Mouse (Mus musculus): ENCODE measurements around the gene Gm136. TPM values are rescaled to one million over a fixed set of nuclear protein-coding genes. Genes with fewer than 3 reads are reported as not detected.

The Gm136 gene
- polyA plus RNA-seq (2015; fragmentation: Nextera tagmentation; extraction: Ambion mirVana) = not detected in 2 replicates

DNA sequence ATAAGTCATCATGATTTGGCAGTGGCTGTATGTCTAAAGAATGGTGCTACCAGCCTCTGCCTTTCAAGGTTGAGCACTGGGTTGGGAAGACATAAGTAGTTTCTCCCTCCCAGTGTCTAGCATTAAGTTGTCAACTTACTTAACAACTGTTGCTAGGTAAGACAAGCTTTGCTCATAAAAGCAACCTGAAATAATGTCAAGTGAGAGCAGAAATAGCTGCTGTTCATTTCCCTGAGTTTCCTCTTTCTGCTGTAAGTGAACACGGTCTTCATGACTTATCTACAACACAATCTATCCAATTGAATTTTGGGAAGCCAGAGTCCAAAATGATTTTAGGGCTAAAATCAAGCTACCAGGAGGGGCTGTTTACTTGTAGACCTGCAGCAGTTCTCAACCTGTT lies at the start of gene Gm136:
Gene Gm136, minus strand, starts transcription at position 101 of the 400 bp plus-strand sequence.
- H3K27me3 ChIP-seq (replicated peaks; ENCODE audit: control insufficient read depth, insufficient read depth, low read length) = no peaks in the 10 kb centered on the region
- no peak within 1 kb of the TSS for H3K4me3 ChIP-seq (ENCODE audit: low read depth, low read length)
- TF ChIP-seq CTCF (IDR thresholded peaks at IDR 0.05; ENCODE audit: low read depth) = no peak
- no peak within 1 kb of the TSS for H3K9ac ChIP-seq (ENCODE audit: low read depth, low read length)
- no peaks in the 10 kb centered on the region for H3K4me1 ChIP-seq (replicated peaks; ENCODE audit: control insufficient read depth, insufficient read depth, low read length)
- no peak within 1 kb of the TSS for H3K4me2 ChIP-seq (replicated peaks; ENCODE audit: low read depth)
- no peaks in the 10 kb centered on the region for H3K9me3 ChIP-seq (ENCODE audit: control insufficient read depth)
- WGBS = 86% methylated on average over 1 of the region's 1 CpGs
- H3K36me3 ChIP-seq (ENCODE audit: control insufficient read depth, insufficient read depth) = no peaks in the 10 kb centered on the region
- H3K27ac ChIP-seq (ENCODE audit: low read depth, low read length) = no peak within 1 kb of the TSS
- ATAC-seq = no peak

DNA sequence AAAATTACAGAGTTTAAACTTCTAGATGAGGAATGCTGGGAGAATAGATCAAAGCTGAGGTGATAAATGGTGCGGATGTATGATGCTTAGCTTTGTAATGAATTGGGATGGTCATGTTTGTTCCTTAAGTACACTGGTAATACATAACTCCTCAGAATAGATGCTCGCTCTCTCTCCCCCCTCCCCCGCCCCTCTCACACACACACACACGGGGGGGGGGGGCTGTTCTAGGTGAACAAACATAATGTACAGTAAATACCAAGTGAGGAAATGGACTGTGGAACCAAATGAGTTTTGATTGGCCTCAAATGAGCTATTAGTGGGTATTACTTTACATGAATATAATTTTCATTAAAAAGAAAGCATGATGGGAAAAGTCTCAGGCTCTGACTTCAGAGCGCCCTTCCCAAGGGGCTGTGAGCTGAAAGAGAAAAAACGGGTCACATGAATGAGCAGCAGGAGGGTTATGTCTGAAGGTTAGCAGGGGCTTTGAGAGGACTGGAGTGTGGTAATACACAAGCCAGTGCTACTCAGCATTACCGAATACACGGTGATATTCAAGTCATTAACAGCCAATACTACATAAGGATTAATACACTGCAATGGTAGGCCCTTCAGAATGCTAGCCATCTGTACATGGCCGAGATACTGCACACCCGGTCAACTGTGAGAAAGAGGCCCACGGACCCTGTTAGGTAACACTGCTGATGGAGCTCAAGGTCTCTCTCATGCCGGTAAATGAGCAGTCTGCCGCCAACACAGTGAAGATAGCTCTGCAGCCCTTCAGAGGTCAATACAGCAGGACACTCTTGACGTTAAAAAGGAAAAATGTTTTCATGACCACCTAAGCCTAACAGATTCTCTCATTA lies 45.3 kb upstream of the Gm136 start:
- WGBS = 82% methylated on average over 14 of the region's 14 CpGs

DNA sequence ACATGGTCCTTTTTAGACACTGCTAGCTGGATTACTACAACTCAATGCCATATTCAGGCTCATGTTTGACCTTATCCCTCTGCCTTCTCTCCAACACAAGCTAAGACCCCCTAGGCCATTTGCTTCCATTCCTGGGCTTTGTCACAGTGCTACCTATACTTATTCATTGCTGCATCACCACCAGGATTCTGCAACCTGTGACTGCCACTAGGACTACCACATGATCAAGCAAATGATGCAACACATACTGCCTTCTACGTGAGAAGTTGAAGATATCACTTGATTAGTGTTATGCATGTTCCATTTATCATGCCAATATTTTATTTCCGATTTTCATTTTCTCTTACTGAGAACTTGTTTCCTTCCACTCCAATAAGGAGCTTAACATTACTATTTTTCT lies 41.9 kb upstream of the Gm136 start:
- WGBS = 74% methylated on average over 2 of the region's 2 CpGs

More for the DNA sequence above, 45.3 kb upstream of the Gm136 start:
- no peak overlapping the region for H3K9ac ChIP-seq (ENCODE audit: low read depth, low read length)
- no peaks in the 10 kb centered on the region for H3K9me3 ChIP-seq (ENCODE audit: control insufficient read depth)
- peaks cover 4% of the 10 kb centered on the region; the same call in 1 of the 2 replicates for H3K4me1 ChIP-seq (replicated peaks; ENCODE audit: control insufficient read depth, insufficient read depth, low read length)
- no peak overlapping the region for H3K4me3 ChIP-seq (ENCODE audit: low read depth, low read length)
- ATAC-seq = no peak
- peaks cover 12% of the 10 kb centered on the region for H3K36me3 ChIP-seq (ENCODE audit: control insufficient read depth, insufficient read depth)
- H3K4me2 ChIP-seq (replicated peaks; ENCODE audit: low read depth) = no peak overlapping the region
- no peak for TF ChIP-seq CTCF (IDR thresholded peaks at IDR 0.05; ENCODE audit: low read depth)
- H3K27ac ChIP-seq (ENCODE audit: low read depth, low read length) = no peak overlapping the region
- no peaks in the 10 kb centered on the region for H3K27me3 ChIP-seq (replicated peaks; ENCODE audit: control insufficient read depth, insufficient read depth, low read length)

DNA sequence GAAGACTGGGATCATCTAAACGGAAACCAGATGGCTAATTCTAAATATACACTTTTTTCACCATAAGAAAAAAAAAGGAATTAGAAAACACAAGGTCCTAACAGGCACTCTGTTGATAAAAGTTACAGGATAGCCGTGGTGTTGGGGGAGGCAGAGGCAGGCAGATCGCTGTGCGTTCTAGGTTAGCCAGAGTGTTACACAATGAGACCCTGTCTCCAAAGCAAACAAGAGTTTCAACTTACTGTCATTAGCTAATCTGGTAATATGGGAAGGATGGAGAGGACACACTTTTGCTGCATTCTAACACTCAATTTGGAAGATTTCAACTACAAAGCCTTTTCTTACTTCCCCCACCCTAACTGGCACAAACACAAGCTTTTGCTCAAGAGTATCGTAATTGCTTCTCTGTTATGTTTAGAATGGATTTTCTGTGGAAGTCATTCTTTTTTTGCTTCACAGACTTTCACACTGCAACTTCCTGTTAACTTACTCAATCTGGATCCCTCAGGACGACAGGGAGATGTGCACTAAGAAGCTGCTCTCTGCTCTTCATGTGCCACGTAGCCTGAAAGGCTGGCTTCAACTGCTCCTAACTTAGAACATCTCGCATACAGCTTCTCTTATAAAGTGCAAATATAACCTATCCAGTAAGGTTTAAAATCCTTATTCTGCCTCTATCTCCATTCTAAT lies 41.4 kb upstream of the Gm136 start:
- no peak for ATAC-seq
- no peaks in the 10 kb centered on the region for H3K9me3 ChIP-seq (ENCODE audit: control insufficient read depth)
- no peaks in the 10 kb centered on the region for H3K36me3 ChIP-seq (ENCODE audit: control insufficient read depth, insufficient read depth)
- no peak overlapping the region for H3K4me3 ChIP-seq (ENCODE audit: low read depth, low read length)
- H3K4me1 ChIP-seq (replicated peaks; ENCODE audit: control insufficient read depth, insufficient read depth, low read length) = peaks cover 4% of the 10 kb centered on the region; the same call in 1 of the 2 replicates
- WGBS = 63% methylated on average over 8 of the region's 8 CpGs
- TF ChIP-seq CTCF (IDR thresholded peaks at IDR 0.05; ENCODE audit: low read depth) = no peak
- no peaks in the 10 kb centered on the region for H3K27me3 ChIP-seq (replicated peaks; ENCODE audit: control insufficient read depth, insufficient read depth, low read length)
- no peak overlapping the region for H3K4me2 ChIP-seq (replicated peaks; ENCODE audit: low read depth)
- no peak overlapping the region for H3K9ac ChIP-seq (ENCODE audit: low read depth, low read length)
- no peak overlapping the region for H3K27ac ChIP-seq (ENCODE audit: low read depth, low read length)

More for the DNA sequence above, 41.9 kb upstream of the Gm136 start:
- H3K4me2 ChIP-seq (replicated peaks; ENCODE audit: low read depth) = no peak overlapping the region
- H3K36me3 ChIP-seq (ENCODE audit: control insufficient read depth, insufficient read depth) = no peaks in the 10 kb centered on the region
- peaks cover 4% of the 10 kb centered on the region; the same call in 1 of the 2 replicates for H3K4me1 ChIP-seq (replicated peaks; ENCODE audit: control insufficient read depth, insufficient read depth, low read length)
- H3K27ac ChIP-seq (ENCODE audit: low read depth, low read length) = no peak overlapping the region
- ATAC-seq = no peak
- no peaks in the 10 kb centered on the region for H3K27me3 ChIP-seq (replicated peaks; ENCODE audit: control insufficient read depth, insufficient read depth, low read length)
- no peaks in the 10 kb centered on the region for H3K9me3 ChIP-seq (ENCODE audit: control insufficient read depth)
- H3K9ac ChIP-seq (ENCODE audit: low read depth, low read length) = no peak overlapping the region
- no peak for TF ChIP-seq CTCF (IDR thresholded peaks at IDR 0.05; ENCODE audit: low read depth)
- H3K4me3 ChIP-seq (ENCODE audit: low read depth, low read length) = no peak overlapping the region

DNA sequence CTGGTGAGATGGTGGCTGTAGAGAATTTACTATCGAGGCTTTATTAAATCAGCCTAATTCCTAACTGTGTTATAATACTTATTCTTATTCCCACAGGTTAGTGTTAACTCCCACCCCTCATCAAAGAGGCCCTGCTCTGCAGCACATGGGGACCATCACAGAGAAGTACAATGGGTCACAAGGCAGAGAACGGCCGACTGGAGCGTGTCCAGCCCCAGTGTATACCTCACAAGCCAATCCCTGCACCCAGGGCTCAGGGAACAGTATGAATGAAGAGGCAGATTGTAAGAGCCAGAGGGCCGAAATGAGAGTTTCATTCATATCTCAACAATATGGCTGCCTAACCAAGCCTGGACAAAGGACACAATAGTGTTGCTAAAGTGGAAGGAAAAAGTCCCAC lies 40.2 kb upstream of the Gm136 start:
- WGBS = 87% methylated on average over 5 of the region's 5 CpGs
- no peak for TF ChIP-seq CTCF (IDR thresholded peaks at IDR 0.05; ENCODE audit: low read depth)
- Histone ChIP-seq H3K27me3 (replicated peaks; ENCODE audit: control insufficient read depth, insufficient read depth, low read length) (no peaks in the 10 kb centered on the region), H3K9ac (ENCODE audit: low read depth, low read length) (no peak overlapping the region), H3K4me1 (replicated peaks; ENCODE audit: control insufficient read depth, insufficient read depth, low read length) (peaks cover 4% of the 10 kb centered on the region; the same call in 1 of the 2 replicates), H3K27ac (ENCODE audit: low read depth, low read length) (no peak overlapping the region), H3K9me3 (ENCODE audit: control insufficient read depth) (no peaks in the 10 kb centered on the region), H3K4me3 (ENCODE audit: low read depth, low read length) (no peak overlapping the region), H3K4me2 (replicated peaks; ENCODE audit: low read depth) (no peak overlapping the region), H3K36me3 (ENCODE audit: control insufficient read depth, insufficient read depth) (no peaks in the 10 kb centered on the region)
- ATAC-seq = no peak

DNA sequence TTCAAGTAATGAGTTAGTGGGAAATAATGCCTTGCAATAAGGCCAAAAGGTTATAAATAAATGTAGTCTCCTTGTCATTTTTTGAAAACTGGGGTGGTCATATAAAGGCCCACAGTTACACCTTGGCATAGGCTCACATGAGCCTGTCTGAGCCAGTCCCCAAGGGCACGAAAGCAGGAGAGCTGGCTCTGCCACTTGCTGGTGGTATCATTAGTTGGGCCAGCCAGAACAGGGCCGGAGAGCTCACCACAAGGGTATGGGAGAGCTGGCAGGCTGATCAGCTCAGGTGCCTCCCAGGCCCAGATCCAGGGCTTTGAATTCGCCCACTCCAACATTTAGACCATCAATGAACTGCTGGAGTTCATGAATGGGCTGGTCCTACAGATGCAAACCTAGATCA lies 30.4 kb upstream of the Gm136 start:
- H3K36me3 ChIP-seq (ENCODE audit: control insufficient read depth, insufficient read depth) = no peaks in the 10 kb centered on the region

More for the DNA sequence above, 30.4 kb upstream of the Gm136 start:
- no peak overlapping the region for H3K9ac ChIP-seq (ENCODE audit: low read depth, low read length)
- no peak for ATAC-seq
- no peaks in the 10 kb centered on the region for H3K9me3 ChIP-seq (ENCODE audit: control insufficient read depth)
- H3K4me2 ChIP-seq (replicated peaks; ENCODE audit: low read depth) = no peak overlapping the region
- H3K4me1 ChIP-seq (replicated peaks; ENCODE audit: control insufficient read depth, insufficient read depth, low read length) = no peaks in the 10 kb centered on the region
- TF ChIP-seq CTCF (IDR thresholded peaks at IDR 0.05; ENCODE audit: low read depth) = no peak
- H3K27ac ChIP-seq (ENCODE audit: low read depth, low read length) = no peak overlapping the region
- no peaks in the 10 kb centered on the region for H3K27me3 ChIP-seq (replicated peaks; ENCODE audit: control insufficient read depth, insufficient read depth, low read length)
- whole genome bisulfite sequencing = 78% methylated on average over 3 of the region's 3 CpGs
- H3K4me3 ChIP-seq (ENCODE audit: low read depth, low read length) = no peak overlapping the region

Measured in intestine, postnatal 0 days (tissue).